Mouse (Mus musculus): ENCODE measurements around the gene Chp1. TPM values are rescaled to one million over a fixed set of nuclear protein-coding genes. Genes with fewer than 3 reads are reported as not detected.

Gene Chp1
- polyA plus RNA-seq, 1 experiment from 2014 or later = 61.7 TPM

GRCm38 (mm10) chr2:119542106-119542505 is 5.4 kb upstream of the Chp1 start:
- Histone ChIP-seq H3K9ac (no peak overlapping the region), H3K27ac (no peak overlapping the region), H3K4me3 (replicated peaks) (no peak overlapping the region), H3K36me3 (replicated peaks) (no peaks in the 10 kb centered on the region), H3K9me3 (no peaks in the 10 kb centered on the region), H3K4me2 (no peak overlapping the region), H3K27me3 (no peaks in the 10 kb centered on the region), H3K4me1 (peaks cover 4% of the 10 kb centered on the region)
- 39% methylated on average over 1 of the region's 1 CpGs for WGBS
- ATAC-seq (ENCODE audit: low FRiP score) = no peak

- H3K9me3 ChIP-seq = no peaks in the 10 kb centered on the region
- H3K27me3 ChIP-seq = no peaks in the 10 kb centered on the region
Observed at GRCm38 (mm10) chr2:119543656-119544055, 3.8 kb upstream of the Chp1 start.

GRCm38 (mm10) chr2:119546848-119547521 is 512 bp upstream of the Chp1 start:
- H3K4me3 ChIP-seq (replicated peaks) = peak overlapping the region; percentile 81
- H3K27me3 ChIP-seq = no peaks in the 10 kb centered on the region
- peak overlapping the region; percentile 61 for H3K4me2 ChIP-seq
- peak; percentile 54; the same call in 1 of the 2 replicates for ATAC-seq (ENCODE audit: low FRiP score)
- H3K36me3 ChIP-seq (replicated peaks) = no peaks in the 10 kb centered on the region
- H3K27ac ChIP-seq = peak overlapping the region; percentile 65
- H3K9ac ChIP-seq = peak overlapping the region; percentile 29; the same call in 1 of the 2 replicates
- H3K9me3 ChIP-seq = no peaks in the 10 kb centered on the region
- H3K4me1 ChIP-seq = peaks cover 21% of the 10 kb centered on the region
- WGBS = under 1% methylated on average over 30 of the region's 30 CpGs

More at GRCm38 (mm10) chr2:119543656-119544055, 3.8 kb upstream of the Chp1 start:
- Histone ChIP-seq H3K4me3 (replicated peaks) (no peak overlapping the region), H3K27ac (no peak overlapping the region), H3K4me1 (peaks cover 12% of the 10 kb centered on the region), H3K4me2 (no peak overlapping the region), H3K36me3 (replicated peaks) (no peaks in the 10 kb centered on the region), H3K9ac (no peak overlapping the region)
- WGBS = 80% methylated on average over 2 of the region's 2 CpGs
- no peak for ATAC-seq (ENCODE audit: low FRiP score)

GRCm38 (mm10) chr2:119548371-119548660 is 819 bp downstream of the Chp1 start:
- no peak for ATAC-seq (ENCODE audit: low FRiP score)
- Histone ChIP-seq H3K36me3 (replicated peaks) (no peaks in the 10 kb centered on the region), H3K27me3 (no peaks in the 10 kb centered on the region), H3K9ac (peak overlapping the region; percentile 78), H3K27ac (no peak overlapping the region), H3K9me3 (no peaks in the 10 kb centered on the region), H3K4me3 (replicated peaks) (peak overlapping the region; percentile 81), H3K4me2 (peak overlapping the region; percentile 61), H3K4me1 (peaks cover 21% of the 10 kb centered on the region)
- WGBS = 10% methylated on average over 3 of the region's 3 CpGs

- Histone ChIP-seq H3K4me1 (peaks cover 21% of the 10 kb centered on the region), H3K9me3 (no peaks in the 10 kb centered on the region), H3K9ac (peak overlapping the region; percentile 14; the same call in 1 of the 2 replicates), H3K36me3 (replicated peaks) (no peaks in the 10 kb centered on the region), H3K4me3 (replicated peaks) (peak overlapping the region; percentile 81), H3K27me3 (no peaks in the 10 kb centered on the region), H3K4me2 (peak overlapping the region; percentile 61), H3K27ac (no peak overlapping the region)
- ATAC-seq (ENCODE audit: low FRiP score) = no peak
- WGBS = 77% methylated on average over 5 of the region's 5 CpGs
Observed at GRCm38 (mm10) chr2:119548691-119549090, 1.2 kb downstream of the Chp1 start.

- H3K27me3 ChIP-seq = no peaks in the 10 kb centered on the region
- H3K9me3 ChIP-seq = no peaks in the 10 kb centered on the region
- no peak overlapping the region for H3K27ac ChIP-seq
- ATAC-seq (ENCODE audit: low FRiP score) = no peak
- no peak overlapping the region for H3K4me3 ChIP-seq (replicated peaks)
- 86% methylated on average over 2 of the region's 2 CpGs for WGBS
- peaks cover 21% of the 10 kb centered on the region for H3K4me1 ChIP-seq
- H3K36me3 ChIP-seq (replicated peaks) = no peaks in the 10 kb centered on the region
- H3K4me2 ChIP-seq = no peak overlapping the region
- no peak overlapping the region for H3K9ac ChIP-seq
Observed at GRCm38 (mm10) chr2:119549678-119550077, 2.2 kb downstream of the Chp1 start.

- H3K9me3 ChIP-seq = no peaks in the 10 kb centered on the region
- 87% methylated on average over 3 of the region's 3 CpGs for WGBS
- no peak overlapping the region for H3K4me3 ChIP-seq (replicated peaks)
- no peak overlapping the region for H3K4me2 ChIP-seq
- ATAC-seq (ENCODE audit: low FRiP score) = no peak
- H3K27me3 ChIP-seq = no peaks in the 10 kb centered on the region
- no peaks in the 10 kb centered on the region for H3K4me1 ChIP-seq
- no peaks in the 10 kb centered on the region for H3K36me3 ChIP-seq (replicated peaks)
- no peak overlapping the region for H3K27ac ChIP-seq
- no peak overlapping the region for H3K9ac ChIP-seq
Observed at GRCm38 (mm10) chr2:119558039-119558438, 10.5 kb downstream of the Chp1 start.

GRCm38 (mm10) chr2:119558737-119559340 is 11.3 kb downstream of the Chp1 start:
- Histone ChIP-seq H3K4me2 (no peak overlapping the region), H3K9ac (no peak overlapping the region), H3K36me3 (replicated peaks) (peaks cover 3% of the 10 kb centered on the region), H3K27ac (no peak overlapping the region), H3K4me1 (no peaks in the 10 kb centered on the region), H3K4me3 (replicated peaks) (no peak overlapping the region), H3K27me3 (no peaks in the 10 kb centered on the region), H3K9me3 (no peaks in the 10 kb centered on the region)
- WGBS = 84% methylated on average over 7 of the region's 7 CpGs
- no peak for ATAC-seq (ENCODE audit: low FRiP score)

GRCm38 (mm10) chr2:119561794-119562193 is 14.3 kb downstream of the Chp1 start:
- Histone ChIP-seq H3K4me1 (no peaks in the 10 kb centered on the region), H3K27me3 (no peaks in the 10 kb centered on the region), H3K4me2 (no peak overlapping the region), H3K4me3 (replicated peaks) (no peak overlapping the region), H3K9ac (no peak overlapping the region), H3K27ac (no peak overlapping the region), H3K36me3 (replicated peaks) (peaks cover 10% of the 10 kb centered on the region), H3K9me3 (no peaks in the 10 kb centered on the region)
- ATAC-seq (ENCODE audit: low FRiP score) = no peak
- WGBS = 82% methylated on average over 3 of the region's 3 CpGs

- ATAC-seq (ENCODE audit: low FRiP score) = no peak
- 91% methylated on average over 4 of the region's 4 CpGs for WGBS
Observed at GRCm38 (mm10) chr2:119565284-119565683, 17.8 kb downstream of the Chp1 start.

GRCm38 (mm10) chr2:119566182-119566855 is 18.8 kb downstream of the Chp1 start:
- no peak overlapping the region for H3K9ac ChIP-seq
- H3K4me2 ChIP-seq = no peak overlapping the region
- no peak overlapping the region for H3K4me3 ChIP-seq (replicated peaks)
- WGBS = 92% methylated on average over 7 of the region's 7 CpGs
- H3K27ac ChIP-seq = no peak overlapping the region
- no peaks in the 10 kb centered on the region for H3K9me3 ChIP-seq
- no peak for ATAC-seq (ENCODE audit: low FRiP score)
- no peaks in the 10 kb centered on the region for H3K27me3 ChIP-seq
- H3K4me1 ChIP-seq = no peaks in the 10 kb centered on the region
- H3K36me3 ChIP-seq (replicated peaks) = peaks cover 16% of the 10 kb centered on the region

More at GRCm38 (mm10) chr2:119565284-119565683, 17.8 kb downstream of the Chp1 start:
- H3K4me2 ChIP-seq = no peak overlapping the region
- H3K4me3 ChIP-seq (replicated peaks) = no peak overlapping the region
- no peaks in the 10 kb centered on the region for H3K27me3 ChIP-seq
- peaks cover 16% of the 10 kb centered on the region for H3K36me3 ChIP-seq (replicated peaks)
- no peak overlapping the region for H3K9ac ChIP-seq
- no peaks in the 10 kb centered on the region for H3K4me1 ChIP-seq
- H3K9me3 ChIP-seq = no peaks in the 10 kb centered on the region
- no peak overlapping the region for H3K27ac ChIP-seq

GRCm38 (mm10) chr2:119572471-119572870 is 25.0 kb downstream of the Chp1 start:
- Histone ChIP-seq H3K36me3 (replicated peaks) (peaks cover 23% of the 10 kb centered on the region), H3K4me2 (no peak overlapping the region), H3K4me3 (replicated peaks) (no peak overlapping the region), H3K9me3 (no peaks in the 10 kb centered on the region), H3K4me1 (no peaks in the 10 kb centered on the region), H3K27me3 (no peaks in the 10 kb centered on the region), H3K9ac (no peak overlapping the region), H3K27ac (no peak overlapping the region)
- no peak for ATAC-seq (ENCODE audit: low FRiP score)
- 97% methylated on average over 1 of the region's 1 CpGs for WGBS

Data from forebrain, embryonic 12.5 days (tissue).